Mouse (Mus musculus) cortical plate, adult 2 months (tissue): Measurements from ENCODE around the gene Slc6a11.

ENCODE experiments used
- CTCF ChIP-seq: fragments of 200-500 bp; IDR thresholded peaks from 2 replicates; pipeline ENCODE4 v1.5.1; 2011; ENCODE audit warnings: mild to moderate bottlenecking, control low read depth, low read length; ENCODE audit not compliant: insufficient read depth; ENCODE audit errors: extremely low read depth
- POLR2A ChIP-seq: fragments of 200-500 bp; IDR thresholded peaks from 2 replicates; pipeline ENCODE4 v1.6.1; 2011; ENCODE audit warnings: mild to moderate bottlenecking, low read length, control low read depth; ENCODE audit not compliant: insufficient read depth; ENCODE audit errors: extremely low read depth

DNA sequence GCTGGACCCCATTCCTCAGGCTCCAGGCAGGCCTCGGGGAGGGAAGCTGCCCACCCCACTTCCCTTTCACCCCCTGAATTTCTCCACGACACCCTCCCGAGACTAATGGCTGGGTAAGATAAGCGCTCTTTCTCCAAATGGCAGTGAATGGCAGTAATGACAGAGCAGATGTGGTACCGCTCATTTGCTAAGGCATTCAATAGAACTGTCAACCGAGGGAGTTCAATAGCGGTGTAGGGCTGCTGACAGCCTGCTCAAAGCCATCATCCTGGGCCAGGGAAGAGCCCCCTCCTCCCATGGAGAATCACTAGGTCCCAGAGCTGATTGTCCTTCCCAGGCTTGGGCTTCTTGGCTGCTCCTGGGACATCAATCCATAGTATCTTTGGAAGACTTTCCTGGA is 158.1 kb downstream of the Slc6a11 start:
- no peak for TF ChIP-seq POLR2A
- TF ChIP-seq CTCF: no peak
